Mouse (Mus musculus): Measurements from ENCODE around the gene Rgs3. TPM values are rescaled to one million over a fixed set of nuclear protein-coding genes. Genes with fewer than 3 reads are reported as not detected.

The Rgs3 gene
- polyA plus RNA-seq, 1 experiment from 2014 or later: 62.2 TPM

- peak overlapping the region; percentile 81 for H3K9ac ChIP-seq
- WGBS: 64% methylated on average over 3 of the region's 3 CpGs
- no peak for ATAC-seq (ENCODE audit: extremely low read depth, insufficient number of reproducible peaks, low FRiP score, low TSS enrichment)
- H3K36me3 ChIP-seq: no peaks in the 10 kb centered on the region
- no peaks in the 10 kb centered on the region for H3K9me3 ChIP-seq
- H3K4me2 ChIP-seq: peak overlapping the region; percentile 61
- H3K4me3 ChIP-seq: peak overlapping the region; percentile 49
- peak overlapping the region; percentile 93 for H3K27ac ChIP-seq (replicated peaks)
- H3K4me1 ChIP-seq: peaks cover 44% of the 10 kb centered on the region
- H3K27me3 ChIP-seq (replicated peaks): peaks cover 87% of the 10 kb centered on the region
Measured at GRCm38 (mm10) chr4:62619965-62620244, 60.3 kb downstream of the Rgs3 start.

DNA sequence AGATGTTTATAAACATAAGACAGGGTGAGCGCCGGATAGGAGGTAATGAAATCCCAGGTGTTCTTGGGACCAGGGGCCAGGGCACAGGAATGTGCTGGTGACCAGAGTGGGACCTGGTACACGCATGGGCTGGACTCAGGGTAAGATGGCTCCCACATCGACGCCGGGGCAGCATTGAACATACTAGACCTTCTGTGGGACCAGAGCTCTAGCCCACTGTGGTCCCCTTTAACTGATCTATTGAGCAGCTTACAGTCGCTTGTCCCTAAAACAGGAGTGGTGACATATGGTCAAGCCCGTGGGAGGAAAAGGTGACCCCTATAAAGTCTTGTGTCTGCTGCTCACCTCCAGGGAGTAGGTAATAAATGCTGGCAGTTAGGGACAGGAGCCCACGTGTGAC, 61.5 kb downstream of the Rgs3 start:
- Histone ChIP-seq H3K4me2 (peak overlapping the region; percentile 61), H3K9ac (peak overlapping the region; percentile 81), H3K36me3 (peaks cover 5% of the 10 kb centered on the region; the same call in 1 of the 2 replicates), H3K4me1 (peaks cover 55% of the 10 kb centered on the region), H3K4me3 (peak overlapping the region; percentile 49), H3K9me3 (no peaks in the 10 kb centered on the region), H3K27me3 (replicated peaks) (peaks cover 87% of the 10 kb centered on the region), H3K27ac (replicated peaks) (peak overlapping the region; percentile 93)
- ATAC-seq (ENCODE audit: extremely low read depth, insufficient number of reproducible peaks, low FRiP score, low TSS enrichment): no peak
- 73% methylated on average over 9 of the region's 9 CpGs for WGBS

- ATAC-seq (ENCODE audit: extremely low read depth, insufficient number of reproducible peaks, low FRiP score, low TSS enrichment): no peak
Measured at GRCm38 (mm10) chr4:62621880-62622675, 62.4 kb downstream of the Rgs3 start.

GRCm38 (mm10) chr4:62623251-62624015, 63.8 kb downstream of the Rgs3 start:
- H3K9me3 ChIP-seq: no peaks in the 10 kb centered on the region
- no peak for ATAC-seq (ENCODE audit: extremely low read depth, insufficient number of reproducible peaks, low FRiP score, low TSS enrichment)
- peaks cover 14% of the 10 kb centered on the region; the same call in 1 of the 2 replicates for H3K36me3 ChIP-seq
- WGBS: 67% methylated on average over 13 of the region's 13 CpGs
- peak overlapping the region; percentile 61 for H3K4me2 ChIP-seq
- peak overlapping the region; percentile 49 for H3K4me3 ChIP-seq
- H3K4me1 ChIP-seq: peaks cover 67% of the 10 kb centered on the region
- peak overlapping the region; percentile 76 for H3K9ac ChIP-seq
- peaks cover 83% of the 10 kb centered on the region for H3K27me3 ChIP-seq (replicated peaks)
- H3K27ac ChIP-seq (replicated peaks): peak overlapping the region; percentile 93

More at GRCm38 (mm10) chr4:62621880-62622675, 62.4 kb downstream of the Rgs3 start:
- peak overlapping the region; percentile 93 for H3K27ac ChIP-seq (replicated peaks)
- peaks cover 64% of the 10 kb centered on the region for H3K4me1 ChIP-seq
- H3K27me3 ChIP-seq (replicated peaks): peaks cover 81% of the 10 kb centered on the region
- no peaks in the 10 kb centered on the region for H3K9me3 ChIP-seq
- H3K36me3 ChIP-seq: peaks cover 5% of the 10 kb centered on the region; the same call in 1 of the 2 replicates
- peak overlapping the region; percentile 81 for H3K9ac ChIP-seq
- WGBS: 55% methylated on average over 14 of the region's 14 CpGs
- H3K4me2 ChIP-seq: peak overlapping the region; percentile 61
- peak overlapping the region; percentile 49 for H3K4me3 ChIP-seq

GRCm38 (mm10) chr4:62624679-62625450, 65.2 kb downstream of the Rgs3 start:
- H3K27ac ChIP-seq (replicated peaks): peak overlapping the region; percentile 93
- WGBS: 52% methylated on average over 15 of the region's 15 CpGs
- H3K9me3 ChIP-seq: no peaks in the 10 kb centered on the region
- no peak overlapping the region for H3K4me3 ChIP-seq
- H3K4me2 ChIP-seq: peak overlapping the region; percentile 61
- peaks cover 72% of the 10 kb centered on the region for H3K27me3 ChIP-seq (replicated peaks)
- ATAC-seq (ENCODE audit: extremely low read depth, insufficient number of reproducible peaks, low FRiP score, low TSS enrichment): no peak
- H3K4me1 ChIP-seq: peaks cover 66% of the 10 kb centered on the region
- peak overlapping the region; percentile 47 for H3K9ac ChIP-seq
- peaks cover 14% of the 10 kb centered on the region; the same call in 1 of the 2 replicates for H3K36me3 ChIP-seq

DNA sequence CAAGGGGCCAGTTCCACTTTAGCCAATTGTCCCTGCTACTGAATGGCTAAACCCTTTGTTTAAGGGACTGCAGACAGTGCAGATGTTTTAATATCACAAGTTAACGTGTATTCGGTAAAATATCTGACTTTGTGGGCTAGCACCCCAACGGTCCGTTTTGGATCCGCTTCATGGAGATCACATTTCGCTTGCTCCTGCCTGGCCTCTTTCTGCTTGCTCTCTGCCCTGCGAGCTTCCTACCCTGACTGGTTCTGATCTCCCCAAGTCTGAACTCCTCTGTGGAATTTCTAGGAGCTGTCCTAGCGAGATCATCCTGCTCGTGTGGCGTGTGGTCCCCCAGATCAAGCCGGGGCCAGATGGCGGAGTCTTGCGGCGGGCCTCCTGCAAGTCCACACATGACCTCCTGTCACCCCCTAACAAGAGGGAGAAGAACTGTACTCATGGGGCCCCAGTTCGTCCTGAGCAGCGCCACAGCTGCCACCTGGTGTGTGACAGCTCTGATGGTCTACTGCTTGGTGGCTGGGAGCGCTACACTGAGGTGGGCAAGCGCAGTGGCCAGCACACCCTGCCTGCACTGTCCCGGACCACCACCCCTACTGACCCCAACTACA, 65.9 kb downstream of the Rgs3 start:
- H3K4me3 ChIP-seq: no peak overlapping the region
- ATAC-seq (ENCODE audit: extremely low read depth, insufficient number of reproducible peaks, low FRiP score, low TSS enrichment): no peak
- no peak overlapping the region for H3K4me2 ChIP-seq
- WGBS: 76% methylated on average over 19 of the region's 19 CpGs
- peak overlapping the region; percentile 33; the same call in 1 of the 2 replicates for H3K9ac ChIP-seq
- H3K27me3 ChIP-seq (replicated peaks): peaks cover 69% of the 10 kb centered on the region
- peaks cover 73% of the 10 kb centered on the region for H3K4me1 ChIP-seq
- H3K27ac ChIP-seq (replicated peaks): peak overlapping the region; percentile 93
- peaks cover 14% of the 10 kb centered on the region; the same call in 1 of the 2 replicates for H3K36me3 ChIP-seq
- H3K9me3 ChIP-seq: no peaks in the 10 kb centered on the region

GRCm38 (mm10) chr4:62626228-62627026, 66.8 kb downstream of the Rgs3 start:
- 40% methylated on average over 15 of the region's 15 CpGs for WGBS
- ATAC-seq (ENCODE audit: extremely low read depth, insufficient number of reproducible peaks, low FRiP score, low TSS enrichment): no peak
- H3K9ac ChIP-seq: peak overlapping the region; percentile 24; the same call in 1 of the 2 replicates
- H3K27ac ChIP-seq (replicated peaks): peak overlapping the region; percentile 42; the same call in 1 of the 2 replicates
- H3K4me3 ChIP-seq: no peak overlapping the region
- peaks cover 14% of the 10 kb centered on the region; the same call in 1 of the 2 replicates for H3K36me3 ChIP-seq
- 0 out of 2 replicates have a peak overlapping the region, but pooled peaks have one; percentile 20 for H3K4me2 ChIP-seq
- H3K9me3 ChIP-seq: no peaks in the 10 kb centered on the region
- H3K27me3 ChIP-seq (replicated peaks): peaks cover 69% of the 10 kb centered on the region
- H3K4me1 ChIP-seq: peaks cover 81% of the 10 kb centered on the region

GRCm38 (mm10) chr4:62627331-62627730, 67.7 kb downstream of the Rgs3 start:
- H3K4me2 ChIP-seq: 0 out of 2 replicates have a peak overlapping the region, but pooled peaks have one; percentile 20
- peaks cover 15% of the 10 kb centered on the region; the same call in 1 of the 2 replicates for H3K36me3 ChIP-seq
- WGBS: 57% methylated on average over 4 of the region's 4 CpGs
- no peak for ATAC-seq (ENCODE audit: extremely low read depth, insufficient number of reproducible peaks, low FRiP score, low TSS enrichment)
- peak overlapping the region; percentile 33 for H3K9ac ChIP-seq
- H3K4me3 ChIP-seq: no peak overlapping the region
- no peaks in the 10 kb centered on the region for H3K9me3 ChIP-seq
- H3K27ac ChIP-seq (replicated peaks): peak overlapping the region; percentile 42
- H3K27me3 ChIP-seq (replicated peaks): peaks cover 67% of the 10 kb centered on the region
- H3K4me1 ChIP-seq: peaks cover 80% of the 10 kb centered on the region

GRCm38 (mm10) chr4:62628547-62628946, 68.9 kb downstream of the Rgs3 start:
- Histone ChIP-seq H3K9ac (0 out of 2 replicates have a peak overlapping the region, but pooled peaks have one; percentile 16), H3K27ac (replicated peaks) (0 out of 2 replicates have a peak overlapping the region, but pooled peaks have one; percentile 59), H3K4me3 (no peak overlapping the region), H3K4me2 (no peak overlapping the region), H3K9me3 (no peaks in the 10 kb centered on the region), H3K36me3 (peaks cover 20% of the 10 kb centered on the region; the same call in 1 of the 2 replicates), H3K27me3 (replicated peaks) (peaks cover 66% of the 10 kb centered on the region), H3K4me1 (peaks cover 80% of the 10 kb centered on the region)
- WGBS: 86% methylated on average over 7 of the region's 7 CpGs
- no peak for ATAC-seq (ENCODE audit: extremely low read depth, insufficient number of reproducible peaks, low FRiP score, low TSS enrichment)

DNA sequence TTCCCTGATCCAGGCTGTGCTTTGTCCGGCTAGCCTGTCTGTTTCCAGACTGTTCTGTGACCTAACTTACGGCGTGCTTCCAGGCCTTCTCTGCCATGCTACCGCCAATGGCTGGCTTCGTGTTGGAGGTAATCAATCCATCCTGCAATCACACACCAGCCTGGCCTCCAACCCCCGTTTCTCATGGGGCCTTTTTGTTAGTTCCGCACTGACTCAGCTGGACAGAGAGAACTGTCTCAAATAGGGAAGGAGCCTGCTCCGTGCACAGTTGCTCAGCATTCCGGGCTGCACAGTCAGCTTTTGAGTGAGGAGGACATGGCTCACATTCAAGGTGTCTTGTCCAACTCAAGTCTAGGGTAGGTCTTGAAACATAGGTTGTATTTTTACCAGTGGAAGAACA, 69.8 kb downstream of the Rgs3 start:
- Histone ChIP-seq H3K27me3 (replicated peaks) (peaks cover 62% of the 10 kb centered on the region), H3K9me3 (no peaks in the 10 kb centered on the region), H3K4me1 (peaks cover 82% of the 10 kb centered on the region), H3K9ac (peak overlapping the region; percentile 50), H3K36me3 (peaks cover 20% of the 10 kb centered on the region; the same call in 1 of the 2 replicates), H3K4me3 (no peak overlapping the region), H3K4me2 (no peak overlapping the region), H3K27ac (replicated peaks) (peak overlapping the region; percentile 59)
- ATAC-seq (ENCODE audit: extremely low read depth, insufficient number of reproducible peaks, low FRiP score, low TSS enrichment): no peak
- 62% methylated on average over 9 of the region's 9 CpGs for WGBS
